Mouse (Mus musculus): ENCODE measurements around the gene Zpld1.

The Zpld1 gene

DNA sequence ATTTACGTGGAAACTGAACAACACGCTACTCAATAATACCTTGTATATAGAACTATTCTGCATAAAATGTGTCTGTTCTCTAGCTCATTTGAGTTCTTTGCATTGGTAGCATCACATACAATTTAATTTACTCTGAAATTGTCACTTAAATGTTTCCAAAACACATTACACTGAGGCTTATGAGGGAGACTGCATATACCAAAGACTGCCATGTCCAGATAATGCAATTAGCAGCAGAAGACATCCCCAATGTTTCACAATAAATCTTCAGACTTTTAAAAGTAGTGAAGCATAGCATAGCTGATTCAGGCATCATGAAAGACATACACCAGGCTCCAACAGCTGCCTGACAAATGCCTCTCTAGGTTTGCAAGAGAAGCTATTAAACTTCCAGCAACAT lies at the start of gene Zpld1:
TSS of gene Zpld1 (minus strand) at position 101 of the 400 bp plus-strand sequence.
- no peak for DNase-seq (ENCODE audit: low spot score)

DNA sequence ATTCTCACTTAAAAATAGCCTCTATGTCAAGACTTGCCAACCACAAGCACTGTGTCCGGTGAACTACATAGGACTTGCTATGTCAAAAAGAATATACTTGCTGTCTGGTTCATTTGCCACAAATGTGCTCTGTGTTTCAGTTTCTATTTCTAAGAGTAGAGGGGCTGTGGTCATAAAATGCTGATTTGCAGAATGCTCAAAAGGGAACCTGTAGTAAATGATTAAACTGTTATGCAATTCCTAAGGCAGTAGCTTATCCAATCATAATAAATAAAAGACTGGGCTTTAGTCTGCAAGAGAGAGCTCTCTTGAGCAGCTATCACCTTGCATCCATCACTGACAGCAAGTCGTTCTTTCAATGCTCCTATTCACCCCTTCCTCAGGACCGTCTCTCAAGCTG lies 47.9 kb upstream of the Zpld1 start:
- no peak for DNase-seq (ENCODE audit: low spot score)

DNA sequence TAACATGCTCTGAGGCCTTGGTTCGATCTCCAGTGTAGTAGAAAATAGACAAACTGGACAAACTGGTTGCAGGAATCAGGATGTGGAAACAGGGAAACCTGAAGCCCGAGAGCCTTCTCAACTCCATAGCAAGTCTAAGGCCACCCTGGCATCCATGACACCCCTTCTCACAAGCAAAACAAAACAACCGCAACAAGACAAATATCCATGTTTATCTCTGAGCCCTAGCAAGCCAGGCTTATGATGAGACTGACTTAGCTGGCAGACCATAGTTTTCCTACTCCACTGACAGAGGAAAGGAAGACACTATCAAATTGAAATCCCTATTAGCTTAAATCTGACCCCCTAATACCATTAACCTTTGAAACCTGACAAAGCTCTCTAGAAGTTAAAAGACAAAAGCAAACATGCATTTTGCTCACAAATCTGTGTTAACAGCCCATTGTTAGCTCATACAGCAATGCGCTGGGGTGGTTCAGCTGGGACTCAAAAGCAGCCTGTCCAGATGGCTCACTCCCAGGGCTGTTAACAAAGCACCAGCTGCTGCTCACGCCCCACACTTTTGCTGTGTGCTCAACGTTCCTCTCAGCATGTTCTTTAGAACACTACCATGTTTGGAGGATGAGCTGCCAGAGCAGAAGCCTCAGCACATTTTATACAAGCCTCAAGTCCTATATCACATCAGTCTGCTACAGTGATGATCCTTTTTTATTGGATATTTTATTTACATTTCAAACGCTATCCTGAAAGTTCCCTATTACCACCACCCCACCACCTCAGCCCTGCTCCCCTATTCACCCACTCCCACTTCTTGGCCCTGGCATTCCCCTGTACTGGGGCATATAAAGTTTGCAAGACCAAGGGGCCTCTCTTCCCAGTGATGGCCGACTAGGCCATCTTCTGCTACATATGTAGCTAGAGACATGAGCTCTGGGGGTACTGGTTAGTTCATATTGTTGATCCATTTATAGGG lies 24.0 kb upstream of the Zpld1 start:
- DNase-seq (ENCODE audit: low spot score) = peak; percentile 10

DNA sequence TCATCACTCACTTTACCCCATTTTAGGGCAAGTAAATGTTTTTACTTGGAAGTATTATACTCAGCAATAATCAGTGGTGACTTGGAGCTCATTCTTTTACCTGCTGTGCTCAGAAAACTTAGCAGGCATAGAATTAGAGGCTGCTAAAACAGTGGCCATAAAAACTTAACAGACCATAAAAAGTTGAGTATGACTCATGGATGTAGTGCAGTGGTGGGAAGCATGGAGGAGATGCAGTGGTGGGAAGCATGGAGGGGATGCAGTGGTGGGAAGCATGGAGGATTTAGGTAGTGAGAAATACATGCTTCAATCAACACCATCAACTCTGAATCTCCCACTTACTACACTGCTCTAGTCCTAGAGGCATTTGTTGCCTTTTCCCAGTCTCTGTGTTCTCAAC lies 19.2 kb upstream of the Zpld1 start:
- DNase-seq (ENCODE audit: low spot score) = no peak

DNA sequence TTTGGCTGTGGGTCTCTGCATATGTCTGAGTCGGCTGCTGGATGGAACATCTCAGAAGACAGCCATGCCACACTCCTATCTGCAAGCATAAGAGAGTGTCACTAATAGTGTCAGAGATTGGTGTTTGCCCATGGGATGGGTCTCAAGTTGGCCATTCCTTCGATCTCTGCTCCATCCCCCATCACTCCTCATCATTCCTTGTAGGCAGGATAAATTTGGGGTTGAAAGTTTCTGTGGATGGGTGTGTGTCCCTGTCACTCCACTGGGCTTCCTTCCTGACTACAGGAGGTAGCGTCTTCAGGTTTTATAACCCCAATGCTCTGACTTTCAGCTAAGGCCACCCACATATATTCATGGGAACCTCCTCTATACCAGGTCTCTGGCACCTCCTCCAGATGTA lies 14.3 kb upstream of the Zpld1 start:
- DNase-seq (ENCODE audit: low spot score) = no peak

- DNase-seq (ENCODE audit: low spot score) = no peak
These were observed 15.1 kb downstream of the Zpld1 start for GRCm38 (mm10) chr16:55282696-55283095.

DNA sequence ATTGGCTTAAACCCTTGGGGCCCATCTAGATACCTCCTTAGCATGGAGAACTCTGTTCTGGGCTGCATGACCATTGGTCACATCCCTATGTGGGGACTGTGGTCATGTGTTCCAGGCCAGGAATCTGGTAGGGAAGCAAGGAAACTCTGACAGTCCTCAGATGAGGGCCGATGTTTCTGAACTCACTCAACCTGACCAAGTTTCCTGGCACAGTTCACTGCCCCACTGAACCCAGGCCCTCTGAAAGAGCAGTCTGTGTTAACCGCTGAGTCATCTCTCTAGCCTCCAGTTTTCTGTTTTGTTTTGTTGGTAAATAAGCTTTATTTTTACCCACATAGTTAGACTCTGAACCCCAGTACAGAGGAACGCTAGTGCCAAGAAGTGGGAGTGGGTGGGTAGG lies 20.3 kb downstream of the Zpld1 start:
- DNase-seq (ENCODE audit: low spot score) = no peak

- DNase-seq (ENCODE audit: low spot score) = no peak
These were observed 32.5 kb downstream of the Zpld1 start for GRCm38 (mm10) chr16:55265281-55265680.

GRCm38 (mm10) chr16:55260862-55261574 lies 36.8 kb downstream of the Zpld1 start:
- no peak for DNase-seq (ENCODE audit: low spot score)

DNA sequence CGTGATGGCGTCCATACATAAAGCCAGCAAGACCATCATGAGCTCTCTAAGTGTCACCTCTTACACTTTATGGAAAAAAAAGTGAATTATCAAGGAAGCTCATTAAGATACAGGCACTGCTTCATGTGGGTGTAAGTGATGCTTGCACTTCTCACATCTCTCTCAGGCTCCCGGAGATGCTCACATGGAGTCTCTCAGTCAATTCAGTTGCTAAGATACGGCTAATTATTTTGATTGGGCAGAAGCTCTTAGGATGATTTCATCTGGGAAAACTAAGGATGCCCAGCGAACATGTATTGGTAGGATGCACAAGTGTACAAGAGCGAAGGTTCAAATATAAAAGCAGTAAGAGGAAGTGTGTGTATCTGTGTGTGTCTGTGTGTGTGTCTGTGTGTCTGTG lies 38.1 kb downstream of the Zpld1 start:
- no peak for DNase-seq (ENCODE audit: low spot score)

DNA sequence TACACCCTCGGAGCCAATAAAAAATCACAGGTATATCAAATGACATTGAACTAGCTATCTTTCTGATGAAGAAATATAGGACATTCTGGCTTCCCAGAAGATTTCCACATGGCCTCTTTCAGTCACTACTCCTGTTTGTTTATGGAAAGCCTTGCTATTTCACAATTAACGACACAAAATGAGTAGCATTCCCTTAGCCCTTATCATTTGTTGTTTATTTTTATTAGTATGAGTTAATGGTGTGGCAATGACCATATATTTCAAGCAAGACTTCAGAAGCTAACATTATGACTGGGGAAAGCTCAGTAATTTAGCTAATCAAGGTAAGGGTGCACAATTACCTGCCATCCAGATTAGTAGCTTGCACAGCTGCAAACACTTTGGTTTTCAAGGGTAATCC lies 56.8 kb downstream of the Zpld1 start:
- DNase-seq (ENCODE audit: low spot score) = no peak

- DNase-seq (ENCODE audit: low spot score) = no peak
These were observed 68.7 kb downstream of the Zpld1 start for GRCm38 (mm10) chr16:55228995-55229622.

DNA sequence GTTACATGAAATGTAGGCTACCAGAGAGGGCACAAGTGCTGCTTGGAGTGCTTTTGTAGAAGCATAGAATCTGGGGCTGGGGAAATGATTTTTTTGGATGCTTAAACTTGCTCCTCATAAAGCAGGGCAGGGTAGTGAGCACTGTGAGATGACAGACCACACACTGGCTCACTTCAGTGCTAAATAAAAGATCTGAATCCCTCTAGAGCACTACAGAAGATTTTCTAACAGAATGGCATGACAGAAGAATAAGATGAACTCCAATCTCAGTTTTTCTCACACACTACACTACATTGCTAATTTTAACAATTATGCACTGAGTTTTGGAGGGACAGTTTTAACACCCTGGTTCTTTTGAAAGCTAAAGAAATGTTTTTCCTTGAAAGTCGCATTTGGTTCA lies 93.8 kb downstream of the Zpld1 start:
- DNase-seq (ENCODE audit: low spot score) = no peak

GRCm38 (mm10) chr16:55190397-55190796 lies 107.4 kb downstream of the Zpld1 start:
- no peak for DNase-seq (ENCODE audit: low spot score)

- DNase-seq (ENCODE audit: low spot score) = no peak
These were observed 112.4 kb downstream of the Zpld1 start for GRCm38 (mm10) chr16:55185370-55185769.
